Mouse (Mus musculus) midbrain, embryonic 11.5 days (tissue): ENCODE data around the gene Kmo. TPM values are rescaled to one million over a fixed set of nuclear protein-coding genes. Genes with fewer than 3 reads are reported as not detected.

Experiments used
- ATAC-seq: fragments of 200-750 bp; cut with Nextera tagmentation; 2 replicates; pipeline ENCODE4 v1.8.0; 2017; ENCODE audit warnings: moderate TSS enrichment, moderate library complexity; ENCODE audit not compliant: low FRiP score
- DNase-seq: peaks from one replicate; pipeline ENCODE4 v3.0.0; 2015; ENCODE audit warnings: low spot score; ENCODE audit errors: missing footprints
- H3K27ac ChIP-seq: fragments of 300-500 bp; sonication (generic); 2 replicates; pipeline ENCODE4 v1.5.1; 2014; ENCODE audit warnings: low read depth, low read length
- H3K27me3 ChIP-seq: fragments of 300-500 bp; sonication (generic); 2 replicates; pipeline ENCODE4 v1.6.1; 2014; ENCODE audit warnings: mild to moderate bottlenecking, low read length, moderate library complexity, mixed read lengths; ENCODE audit not compliant: control insufficient read depth, insufficient read depth
- H3K36me3 ChIP-seq: fragments of 300-500 bp; sonication (generic); 2 replicates; pipeline ENCODE4 v1.6.1; 2014; ENCODE audit warnings: mild to moderate bottlenecking, low read length, moderate library complexity, mixed read lengths; ENCODE audit not compliant: control insufficient read depth, insufficient read depth
- H3K4me1 ChIP-seq: fragments of 300-500 bp; sonication (generic); 2 replicates; pipeline ENCODE4 v1.6.1; 2014; ENCODE audit warnings: low read length; ENCODE audit not compliant: control insufficient read depth, insufficient read depth
- H3K4me2 ChIP-seq: fragments of 300-500 bp; sonication (generic); 2 replicates; pipeline ENCODE4 v1.6.1; 2014; ENCODE audit warnings: mild to moderate bottlenecking, moderate library complexity
- H3K4me3 ChIP-seq: fragments of 300-500 bp; sonication (generic); 2 replicates; pipeline ENCODE4 v1.5.1; 2014; ENCODE audit warnings: low read depth, low read length
- H3K9ac ChIP-seq: fragments of 300-500 bp; sonication (generic); 2 replicates; pipeline ENCODE4 v1.6.1; 2014; ENCODE audit warnings: low read length
- H3K9me3 ChIP-seq: fragments of 300-500 bp; sonication (generic); 2 replicates; pipeline ENCODE4 v1.6.1; 2016; ENCODE audit warnings: low read length; ENCODE audit not compliant: control insufficient read depth
- WGBS: fragments of 180-500 bp; shearing (Covaris S2); extraction: QIAGEN DNeasy Blood & Tissue Kit; methylation state at CpG from one replicate; pipeline ENCODE4 v1.1.7; 2014; 5-methylcytosine and 5-hydroxymethylcytosine counted together
- polyA plus RNA-seq: library from polyadenylated mRNA; unstranded; fragments of >200 nt; fragmentation: Nextera tagmentation; extraction: Ambion mirVana; gene quantifications from 2 replicates; pipeline ENCODE4 v1.2.1, GENCODE M21; 2014

Gene Kmo
- 0.07 TPM in 1 of 2 replicates, not detected in the other for polyA plus RNA-seq

GRCm38 (mm10) chr1:175619814-175620431 is at the start of gene Kmo:
Kmo (plus strand) TSS chr1:175620381.
- WGBS, result 90% methylated on average over 13 of the region's 13 CpGs
- Histone ChIP-seq H3K9ac (no peak within 1 kb of the TSS), H3K4me1 (peaks cover 6% of the 10 kb centered on the region), H3K9me3 (no peaks in the 10 kb centered on the region), H3K4me3 (no peak within 1 kb of the TSS), H3K27ac (no peak within 1 kb of the TSS), H3K36me3 (0 out of 2 replicates have a peak, but pooled peaks cover 8% of the 10 kb centered on the region), H3K4me2 (no peak within 1 kb of the TSS), H3K27me3 (no peaks in the 10 kb centered on the region)
- ATAC-seq (no peak), DNase-seq (no peak)

GRCm38 (mm10) chr1:175574129-175574528 is 46.1 kb upstream of the Kmo start:
- no peak overlapping the region for H3K4me2 ChIP-seq
- ATAC-seq (no peak), DNase-seq (no peak)
- H3K9ac ChIP-seq, result no peak overlapping the region
- H3K4me3 ChIP-seq, result no peak overlapping the region
- no peaks in the 10 kb centered on the region for H3K27me3 ChIP-seq
- H3K27ac ChIP-seq, result no peak overlapping the region
- no peaks in the 10 kb centered on the region for H3K36me3 ChIP-seq
- 90% methylated on average over 2 of the region's 2 CpGs for WGBS
- no peaks in the 10 kb centered on the region for H3K4me1 ChIP-seq
- no peaks in the 10 kb centered on the region for H3K9me3 ChIP-seq

- no peaks in the 10 kb centered on the region for H3K27me3 ChIP-seq
- no peaks in the 10 kb centered on the region for H3K4me1 ChIP-seq
- ATAC-seq (no peak), DNase-seq (no peak)
- no peaks in the 10 kb centered on the region for H3K9me3 ChIP-seq
- no peak overlapping the region for H3K27ac ChIP-seq
- H3K9ac ChIP-seq, result no peak overlapping the region
- H3K4me2 ChIP-seq, result no peak overlapping the region
- H3K4me3 ChIP-seq, result no peak overlapping the region
- H3K36me3 ChIP-seq, result no peaks in the 10 kb centered on the region
- 93% methylated on average over 2 of the region's 2 CpGs for WGBS
Observed at GRCm38 (mm10) chr1:175578425-175579096, 41.6 kb upstream of the Kmo start.

GRCm38 (mm10) chr1:175579598-175580235 is 40.5 kb upstream of the Kmo start:
- DNase-seq, result no peak

GRCm38 (mm10) chr1:175580346-175580745 is 39.8 kb upstream of the Kmo start:
- ATAC-seq (no peak), DNase-seq (no peak)
- Histone ChIP-seq H3K9me3 (no peaks in the 10 kb centered on the region), H3K9ac (no peak overlapping the region), H3K27me3 (no peaks in the 10 kb centered on the region), H3K27ac (no peak overlapping the region), H3K4me2 (no peak overlapping the region), H3K4me3 (no peak overlapping the region), H3K36me3 (no peaks in the 10 kb centered on the region), H3K4me1 (no peaks in the 10 kb centered on the region)
- 91% methylated on average over 7 of the region's 7 CpGs for WGBS

More at GRCm38 (mm10) chr1:175579598-175580235, 40.5 kb upstream of the Kmo start:
- WGBS, result 86% methylated on average over 9 of the region's 9 CpGs
- Histone ChIP-seq H3K4me2 (no peak overlapping the region), H3K27me3 (no peaks in the 10 kb centered on the region), H3K9ac (no peak overlapping the region), H3K36me3 (no peaks in the 10 kb centered on the region), H3K4me3 (no peak overlapping the region), H3K4me1 (no peaks in the 10 kb centered on the region), H3K9me3 (no peaks in the 10 kb centered on the region), H3K27ac (no peak overlapping the region)
- ATAC-seq, result no peak

- no peak overlapping the region for H3K9ac ChIP-seq
- WGBS, result 85% methylated on average over 4 of the region's 4 CpGs
- H3K27me3 ChIP-seq, result no peaks in the 10 kb centered on the region
- H3K4me3 ChIP-seq, result no peak overlapping the region
- no peaks in the 10 kb centered on the region for H3K4me1 ChIP-seq
- H3K4me2 ChIP-seq, result no peak overlapping the region
- ATAC-seq (no peak), DNase-seq (no peak)
- no peak overlapping the region for H3K27ac ChIP-seq
- H3K36me3 ChIP-seq, result no peaks in the 10 kb centered on the region
- H3K9me3 ChIP-seq, result no peaks in the 10 kb centered on the region
Observed at GRCm38 (mm10) chr1:175582799-175583198, 37.4 kb upstream of the Kmo start.

- 91% methylated on average over 2 of the region's 2 CpGs for WGBS
- ATAC-seq, result no peak
- no peaks in the 10 kb centered on the region for H3K36me3 ChIP-seq
Observed at GRCm38 (mm10) chr1:175585267-175585666, 34.9 kb upstream of the Kmo start.

GRCm38 (mm10) chr1:175586656-175587055 is 33.5 kb upstream of the Kmo start:
- WGBS, result 84% methylated on average over 5 of the region's 5 CpGs
- no peaks in the 10 kb centered on the region for H3K9me3 ChIP-seq

More at GRCm38 (mm10) chr1:175585267-175585666, 34.9 kb upstream of the Kmo start:
- Histone ChIP-seq H3K4me1 (no peaks in the 10 kb centered on the region), H3K27me3 (no peaks in the 10 kb centered on the region), H3K9ac (no peak overlapping the region), H3K4me3 (no peak overlapping the region), H3K27ac (no peak overlapping the region), H3K4me2 (no peak overlapping the region), H3K9me3 (no peaks in the 10 kb centered on the region)
- DNase-seq, result no peak

GRCm38 (mm10) chr1:175592832-175593231 is 27.3 kb upstream of the Kmo start:
- Histone ChIP-seq H3K4me1 (no peaks in the 10 kb centered on the region), H3K9me3 (no peaks in the 10 kb centered on the region), H3K36me3 (no peaks in the 10 kb centered on the region), H3K27me3 (no peaks in the 10 kb centered on the region), H3K4me3 (no peak overlapping the region), H3K4me2 (no peak overlapping the region), H3K27ac (no peak overlapping the region), H3K9ac (no peak overlapping the region)
- DNase-seq, result no peak
- ATAC-seq, result no peak
- WGBS, result 92% methylated on average over 1 of the region's 1 CpGs

More at GRCm38 (mm10) chr1:175586656-175587055, 33.5 kb upstream of the Kmo start:
- no peak for DNase-seq
- Histone ChIP-seq H3K27ac (no peak overlapping the region), H3K27me3 (no peaks in the 10 kb centered on the region), H3K4me1 (no peaks in the 10 kb centered on the region), H3K36me3 (no peaks in the 10 kb centered on the region), H3K9ac (no peak overlapping the region), H3K4me2 (no peak overlapping the region), H3K4me3 (no peak overlapping the region)
- no peak for ATAC-seq
